In genomic region chr7:35055619-35056435, GRCm38 (mm10) we compare ENCODE assay signal across 8 mouse cellular contexts. TPM values are rescaled to one million over a fixed set of nuclear protein-coding genes. Genes with fewer than 3 reads are reported as not detected.
DNase-seq lines count a peak whose midpoint lies in the region; ATAC-seq lines count a peak whose summit lies in the region.

No protein-coding gene starts in this region.

- peak; percentile 47 for DNase-seq in 416B (ENCODE audit: low read depth)
- peak; percentile 80 for DNase-seq in ZHBTc4 (ENCODE audit: low read depth, low spot score)
- DNase-seq in embryo, embryonic 11 days: peak; percentile 59
- DNase-seq in gastrocnemius, postnatal 36 days: peak; percentile 58 to 74
- DNase-seq in testis, postnatal 10 days (ENCODE audit: low spot score): peak; percentile 75

- peak overlapping the region; percentile 89 for H3K9ac ChIP-seq in intestine, embryonic 16.5 days (ENCODE audit: low read depth, low read length)
- H3K9ac ChIP-seq in limb, embryonic 12.5 days (replicated peaks): peak overlapping the region; percentile 98
- peak overlapping the region; percentile 95 for H3K9ac ChIP-seq in midbrain, embryonic 13.5 days (replicated peaks)

- under 1% methylated on average over 67 of the region's 77 CpGs for WGBS in intestine, embryonic 16.5 days
- under 1% methylated on average over 70 of the region's 77 CpGs for WGBS in limb, embryonic 12.5 days
- under 1% methylated on average over 65 of the region's 77 CpGs for WGBS in midbrain, embryonic 13.5 days

- no peaks in the 10 kb centered on the region for H3K36me3 ChIP-seq in intestine, embryonic 16.5 days (ENCODE audit: control insufficient read depth, insufficient read depth, low read length)
- H3K36me3 ChIP-seq in limb, embryonic 12.5 days: 0 out of 2 replicates have a peak, but pooled peaks cover 3% of the 10 kb centered on the region
- H3K36me3 ChIP-seq in midbrain, embryonic 13.5 days: no peaks in the 10 kb centered on the region

- peak overlapping the region; percentile 82 for H3K4me2 ChIP-seq in intestine, embryonic 16.5 days (ENCODE audit: low read depth, low read length)
- H3K4me2 ChIP-seq in limb, embryonic 12.5 days: peak overlapping the region; percentile 73
- peak overlapping the region; percentile 90 for H3K4me2 ChIP-seq in midbrain, embryonic 13.5 days (replicated peaks)

- intact Hi-C loops in gastrocnemius, postnatal 36 days (cut with DNase I): no loop called here

- peak overlapping the region; percentile 89 for H3K27ac ChIP-seq in intestine, embryonic 16.5 days (ENCODE audit: low read length)
- H3K27ac ChIP-seq in limb, embryonic 12.5 days: peak overlapping the region; percentile 91
- peak overlapping the region; percentile 90 for H3K27ac ChIP-seq in midbrain, embryonic 13.5 days

- no peaks in the 10 kb centered on the region for H3K27me3 ChIP-seq in intestine, embryonic 16.5 days (replicated peaks; ENCODE audit: control insufficient read depth, insufficient read depth, low read length)
- no peaks in the 10 kb centered on the region for H3K27me3 ChIP-seq in limb, embryonic 12.5 days
- H3K27me3 ChIP-seq in midbrain, embryonic 13.5 days: no peaks in the 10 kb centered on the region

- H3K4me3 ChIP-seq in intestine, embryonic 16.5 days (ENCODE audit: low read length): peak overlapping the region; percentile 82
- peak overlapping the region; percentile 97 for H3K4me3 ChIP-seq in limb, embryonic 12.5 days (replicated peaks)
- peak overlapping the region; percentile 88 for H3K4me3 ChIP-seq in midbrain, embryonic 13.5 days (replicated peaks)

- peaks cover 6% of the 10 kb centered on the region; the same call in 1 of the 2 replicates for H3K9me3 ChIP-seq in intestine, embryonic 16.5 days (ENCODE audit: control insufficient read depth, low read length)
- no peaks in the 10 kb centered on the region for H3K9me3 ChIP-seq in limb, embryonic 12.5 days
- no peaks in the 10 kb centered on the region; the same call in 1 of the 2 replicates for H3K9me3 ChIP-seq in midbrain, embryonic 13.5 days

- peak; percentile 86 for ATAC-seq in intestine, embryonic 16.5 days
- peak; percentile 83 for ATAC-seq in limb, embryonic 12.5 days (ENCODE audit: insufficient number of reproducible peaks, insufficient read depth, low FRiP score, low TSS enrichment, low read depth)
- ATAC-seq in midbrain, embryonic 13.5 days: peak; percentile 95

- peaks cover 24% of the 10 kb centered on the region for H3K4me1 ChIP-seq in intestine, embryonic 16.5 days (ENCODE audit: control insufficient read depth, insufficient read depth, low read length)
- H3K4me1 ChIP-seq in limb, embryonic 12.5 days (replicated peaks): peaks cover 11% of the 10 kb centered on the region
- H3K4me1 ChIP-seq in midbrain, embryonic 13.5 days (replicated peaks): peaks cover 24% of the 10 kb centered on the region

RNA-seq across cellular contexts. Expression of gene Cebpg, which starts 0.5 kb away (rescaled TPM):
- total RNA-seq in gastrocnemius, postnatal 36 days (2021): 10 to 100 TPM; 36.9 to 38.0 TPM
- 43.4 and 46.4 TPM in 2 replicates for polyA plus RNA-seq in intestine, embryonic 16.5 days (2015; fragmentation: Nextera tagmentation; extraction: Ambion mirVana)
- polyA plus RNA-seq in limb, embryonic 12.5 days (2016; fragmentation: Nextera tagmentation; extraction: Ambion mirVana): 55.5 and 58.0 TPM in 2 replicates
- 42.4 and 46.1 TPM in 2 replicates for polyA plus RNA-seq in midbrain, embryonic 13.5 days (2015; fragmentation: Nextera tagmentation; extraction: Ambion mirVana)

Comparison
In these comparisons a context has a peak if more than half of its experiments do, and no peak if none do; other contexts are left out.
1. Peak in every context shown above with its lines: DNase-seq, ATAC-seq, H3K4me3 ChIP-seq and H3K27ac ChIP-seq.